Mouse (Mus musculus) bone marrow, adult 2 months (tissue): ENCODE results near the gene Plekho2. TPM values are rescaled to one million over a fixed set of nuclear protein-coding genes. Genes with fewer than 3 reads are reported as not detected.

Experiments used
- H3K27ac ChIP-seq: fragments of 200-500 bp; 2 replicates; pipeline ENCODE4 v1.5.1; 2012; ENCODE audit warnings: low read depth, mild to moderate bottlenecking, control low read depth, inconsistent platforms, low read length; ENCODE audit not compliant: control insufficient read depth, poor library complexity, insufficient read depth
- H3K4me1 ChIP-seq: fragments of 200-500 bp; 2 replicates; pipeline ENCODE4 v1.6.1; 2011; ENCODE audit warnings: low read length; ENCODE audit not compliant: control insufficient read depth, insufficient read depth
- H3K4me3 ChIP-seq: fragments of 200-500 bp; replicated peaks from 2 replicates; pipeline ENCODE3; 2011; ENCODE audit warnings: mild to moderate bottlenecking, low read depth, low read length, control low read depth; ENCODE audit not compliant: control insufficient read depth
- CTCF ChIP-seq: fragments of 200-500 bp; IDR thresholded peaks from 2 replicates; pipeline ENCODE4 v1.5.1; 2011; ENCODE audit warnings: low read length, control low read depth; ENCODE audit not compliant: control insufficient read depth, insufficient read depth
- POLR2A ChIP-seq: fragments of 200-500 bp; IDR thresholded peaks from 2 replicates; pipeline ENCODE4 v1.6.1; 2011; ENCODE audit warnings: low read depth, mild to moderate bottlenecking, control low read depth, low read length, borderline replicate concordance; ENCODE audit not compliant: control insufficient read depth
- WGBS: fragments of 180-500 bp; shearing (Covaris S2); methylation state at CpG from one replicate; pipeline ENCODE4 v1.1.7; 2018; 5-methylcytosine and 5-hydroxymethylcytosine counted together
- polyA plus RNA-seq: library from polyadenylated mRNA; stranded (reverse); fragments of >200 nt; gene quantifications from 2 replicates; pipeline ENCODE4 v1.2.4, GENCODE M21; 2011; ENCODE audit warnings: low replicate concordance; ENCODE audit not compliant: missing spikeins, insufficient read depth, insufficient read length

The Plekho2 gene
- polyA plus RNA-seq, 1 experiment: 55.0 TPM

DNA sequence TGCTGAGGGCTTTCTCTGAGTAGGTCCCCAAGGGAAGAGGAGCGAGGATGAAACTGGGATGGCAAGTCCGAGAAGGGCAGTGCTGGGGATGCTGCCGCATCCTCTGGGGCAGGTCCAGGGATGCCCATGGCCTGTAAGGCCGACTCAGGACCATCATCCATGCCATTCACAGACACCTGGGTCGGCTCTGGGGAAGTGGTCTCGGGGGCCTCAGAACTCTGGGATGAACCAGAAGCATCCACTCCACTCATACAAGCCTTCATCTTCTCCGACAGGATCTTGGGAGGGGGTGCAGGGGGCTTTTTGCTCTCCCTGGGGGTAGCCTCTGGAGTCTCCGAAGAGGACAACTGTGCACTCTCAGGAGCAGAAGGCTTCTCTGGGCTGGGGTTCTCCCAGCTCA lies 23.5 kb downstream of the Plekho2 start:
- 93% methylated on average over 8 of the region's 8 CpGs for WGBS
- Histone ChIP-seq H3K27ac (peak overlapping the region; percentile 66; the same call in 1 of the 2 replicates), H3K4me1 (peaks cover 17% of the 10 kb centered on the region; the same call in 1 of the 2 replicates), H3K4me3 (no peak overlapping the region)
- TF ChIP-seq CTCF: no peak
- TF ChIP-seq POLR2A: no peak

DNA sequence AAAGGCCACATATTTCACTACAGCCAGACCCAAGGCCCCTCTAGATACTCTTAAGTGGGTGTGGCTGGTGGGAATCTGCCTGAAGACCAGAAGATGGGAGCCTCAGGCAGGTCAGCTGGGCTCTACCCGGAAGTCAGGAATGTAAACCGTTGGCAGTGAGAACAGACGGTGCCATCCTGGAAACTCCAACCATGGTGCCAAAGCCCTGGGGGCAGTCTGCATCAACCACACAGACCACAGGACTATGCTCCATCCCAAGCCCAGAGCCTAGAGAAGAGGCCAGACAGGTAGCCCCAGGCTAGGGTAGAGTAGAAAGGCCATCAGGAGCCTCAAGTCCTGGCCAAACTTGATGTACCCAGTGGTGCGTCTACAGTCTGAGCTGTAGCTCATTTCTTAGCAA lies 24.2 kb downstream of the Plekho2 start:
- TF ChIP-seq CTCF: no peak
- no peak overlapping the region for H3K4me3 ChIP-seq
- H3K4me1 ChIP-seq: peaks cover 18% of the 10 kb centered on the region
- H3K27ac ChIP-seq: peak overlapping the region; percentile 66
- WGBS: 79% methylated on average over 4 of the region's 4 CpGs

DNA sequence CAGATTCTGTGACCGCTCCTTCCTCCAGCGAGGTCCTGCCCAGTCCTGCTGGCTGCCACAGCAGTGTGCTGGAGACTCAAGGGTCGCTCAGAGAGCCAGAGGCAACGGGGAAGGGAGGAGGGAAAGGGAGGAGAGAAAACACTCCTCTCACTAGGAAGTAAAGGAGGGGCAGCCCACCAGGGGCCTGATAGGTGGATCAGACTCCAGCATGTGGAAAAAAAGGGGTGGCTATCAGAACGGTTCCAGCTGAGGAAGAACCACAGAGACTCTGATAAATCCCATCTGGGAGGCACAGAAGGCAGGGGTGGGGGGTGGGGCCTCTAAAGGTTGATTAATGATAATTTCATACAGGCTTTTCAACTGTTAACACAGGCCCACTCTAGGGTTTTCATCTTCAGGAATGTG lies 24.8 kb downstream of the Plekho2 start:
- H3K27ac ChIP-seq: peak overlapping the region; percentile 66
- H3K4me3 ChIP-seq: no peak overlapping the region
- TF ChIP-seq POLR2A (0 out of 2 replicates have a peak, but pooled peaks have one; percentile 21), CTCF (no peak)
- 37% methylated on average over 5 of the region's 5 CpGs for WGBS
- H3K4me1 ChIP-seq: peaks cover 18% of the 10 kb centered on the region

DNA sequence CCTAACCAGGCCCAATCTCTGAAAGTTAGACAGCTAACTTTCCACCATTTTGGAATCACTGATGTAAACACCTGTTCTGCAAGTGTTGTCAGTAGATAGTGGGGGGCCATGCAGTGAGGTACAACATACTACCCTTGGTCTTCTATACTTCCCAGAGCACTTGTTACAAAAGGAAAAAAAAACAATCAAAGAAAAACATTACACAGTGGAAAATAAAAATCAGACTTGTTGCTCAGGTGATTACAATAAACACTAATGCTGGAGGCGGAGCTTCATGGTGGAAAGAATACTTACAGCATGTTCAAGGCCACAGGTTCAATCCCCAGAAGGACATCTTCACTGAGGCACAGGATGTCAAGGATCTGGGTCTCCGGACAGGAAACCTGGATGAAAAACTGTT lies 27.1 kb downstream of the Plekho2 start:
- Histone ChIP-seq H3K27ac (peak overlapping the region; percentile 65), H3K4me1 (peaks cover 24% of the 10 kb centered on the region), H3K4me3 (no peak overlapping the region)
- WGBS: 91% methylated on average over 2 of the region's 2 CpGs
- TF ChIP-seq CTCF: no peak
- TF ChIP-seq POLR2A: no peak

DNA sequence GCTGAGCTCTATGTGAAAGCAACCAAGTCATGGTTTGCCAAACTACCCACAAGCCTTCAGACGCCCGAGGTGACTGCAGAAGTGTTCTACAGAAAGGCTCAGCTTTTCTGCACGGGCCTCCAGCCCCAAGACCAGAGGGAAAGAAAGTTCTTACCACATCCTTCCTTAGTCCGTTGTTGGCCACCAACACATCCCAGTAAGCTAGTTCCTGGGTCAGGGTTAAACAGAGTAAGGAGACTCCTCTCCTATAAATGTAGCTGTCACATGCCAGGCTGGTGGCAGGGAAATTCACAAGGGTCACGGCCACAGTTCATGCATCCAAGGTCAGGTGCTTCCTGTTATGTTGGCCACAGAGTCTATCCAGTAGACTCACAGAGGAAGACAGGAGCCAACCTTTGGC lies 27.7 kb downstream of the Plekho2 start:
- WGBS: 12% methylated on average over 5 of the region's 5 CpGs
- Histone ChIP-seq H3K4me3 (no peak overlapping the region), H3K4me1 (peaks cover 24% of the 10 kb centered on the region), H3K27ac (peak overlapping the region; percentile 65)
- TF ChIP-seq POLR2A: no peak
- TF ChIP-seq CTCF: no peak

DNA sequence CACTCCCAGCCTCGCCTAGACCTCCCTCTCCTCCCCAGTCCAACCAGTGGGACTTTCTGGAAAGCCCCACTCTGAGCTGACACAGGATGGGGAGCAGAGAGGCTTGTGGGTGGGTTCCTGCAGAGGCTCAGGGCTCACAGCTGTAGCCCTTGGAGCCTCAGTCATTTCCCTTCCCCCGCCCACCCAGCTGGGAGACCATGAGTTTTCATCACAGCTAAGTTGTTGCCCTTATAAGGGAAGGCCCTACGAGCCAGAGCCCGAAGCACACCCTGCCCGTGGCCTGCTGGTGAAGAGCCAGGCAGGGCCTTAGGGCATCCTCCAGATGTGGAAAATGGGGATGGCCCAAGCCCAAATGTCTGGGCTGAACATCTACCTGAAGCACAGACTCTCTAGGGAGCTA lies 28.8 kb downstream of the Plekho2 start:
- peaks cover 28% of the 10 kb centered on the region for H3K4me1 ChIP-seq
- no peak for TF ChIP-seq CTCF
- no peak for TF ChIP-seq POLR2A
- WGBS: 4% methylated on average over 5 of the region's 5 CpGs
- no peak overlapping the region for H3K4me3 ChIP-seq
- peak overlapping the region; percentile 95 for H3K27ac ChIP-seq

DNA sequence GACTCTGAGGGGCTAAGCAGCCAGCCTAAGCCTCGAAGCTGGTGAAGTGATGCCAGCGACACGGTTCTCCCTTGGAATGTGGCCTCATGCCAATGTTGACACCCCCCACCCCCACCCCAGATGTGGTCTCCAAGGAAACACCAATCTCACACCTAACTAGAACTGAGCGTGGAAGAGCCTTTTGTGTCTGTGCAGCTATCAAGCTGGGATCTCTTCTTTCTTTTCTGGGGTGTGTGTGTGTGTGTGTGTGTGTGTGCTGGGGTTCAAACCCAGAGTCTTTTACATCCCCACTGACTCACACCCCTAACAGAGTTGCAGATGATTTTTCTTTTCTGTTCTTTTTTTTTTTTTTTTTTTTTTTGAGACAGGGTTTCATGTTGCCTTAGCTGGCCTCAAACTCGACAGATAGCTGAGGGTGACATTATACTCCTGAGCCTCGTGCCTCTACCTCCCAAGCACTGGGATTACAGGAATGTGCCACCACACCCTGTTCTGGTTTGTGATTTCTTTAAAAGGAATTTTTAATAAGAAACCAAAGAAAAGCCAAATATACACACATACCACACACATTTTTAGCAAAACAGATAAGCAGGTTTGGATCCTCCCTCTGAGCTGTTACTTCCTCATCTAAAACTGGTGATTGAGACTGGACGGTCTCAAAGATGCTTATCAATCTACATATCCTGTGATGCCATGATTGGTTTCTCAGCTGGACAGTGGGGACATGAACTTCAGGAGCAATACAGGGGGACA lies 29.6 kb downstream of the Plekho2 start:
- Histone ChIP-seq H3K27ac (peak overlapping the region; percentile 95), H3K4me1 (peaks cover 28% of the 10 kb centered on the region), H3K4me3 (no peak overlapping the region)
- WGBS: 26% methylated on average over 7 of the region's 7 CpGs
- TF ChIP-seq CTCF (no peak), POLR2A (no peak)

DNA sequence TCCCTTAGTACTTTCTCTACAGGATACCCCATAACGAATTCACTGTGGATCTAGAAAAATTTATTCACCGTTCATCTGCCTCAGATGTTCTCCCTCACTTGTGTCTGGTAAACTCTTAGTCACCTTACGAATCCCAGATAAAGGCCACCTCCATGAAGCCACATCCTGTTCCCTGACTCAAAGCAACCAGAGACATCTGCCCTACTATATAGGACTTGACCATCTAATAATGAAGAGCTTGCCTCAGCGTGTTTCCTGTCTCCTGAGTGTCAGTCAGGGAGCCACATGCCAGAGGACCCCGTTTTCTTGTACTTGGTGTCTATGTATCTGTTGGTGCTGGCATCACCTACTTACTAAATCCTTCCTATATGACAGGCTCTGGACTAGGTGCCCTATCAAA lies 30.2 kb downstream of the Plekho2 start:
- WGBS: 45% methylated on average over 5 of the region's 5 CpGs
- TF ChIP-seq CTCF (no peak), POLR2A (no peak)
- Histone ChIP-seq H3K4me3 (no peak overlapping the region), H3K27ac (peak overlapping the region; percentile 46; the same call in 1 of the 2 replicates), H3K4me1 (peaks cover 28% of the 10 kb centered on the region)
